Mouse (Mus musculus): ENCODE data around the gene Ankfn1. TPM values are rescaled to one million over a fixed set of nuclear protein-coding genes. Genes with fewer than 3 reads are reported as not detected.

The Ankfn1 gene
- polyA plus RNA-seq, 1 experiment from 2014 or later: 2.8 TPM

DNA sequence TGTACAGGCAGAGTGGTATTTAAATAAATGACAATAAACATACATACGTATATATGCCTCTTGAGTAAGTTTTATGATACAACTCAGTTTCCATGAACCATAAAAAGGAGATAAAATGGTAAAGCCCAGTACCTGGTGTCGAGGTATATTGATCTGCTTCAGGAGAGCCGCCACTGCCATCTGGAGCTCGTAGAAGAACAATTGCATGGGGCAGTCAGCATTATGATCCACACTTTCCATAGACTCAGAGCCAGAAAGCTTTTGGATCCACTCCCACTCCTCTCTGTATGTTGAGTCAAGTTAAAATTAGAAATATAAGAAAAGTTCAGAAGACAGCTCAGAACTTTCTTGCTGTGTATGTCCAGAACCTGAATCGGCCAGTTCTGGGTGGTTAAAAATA lies 354.8 kb downstream of the Ankfn1 start:
- no peaks in the 10 kb centered on the region for H3K27me3 ChIP-seq (ENCODE audit: poor library complexity, severe bottlenecking)
- H3K9me3 ChIP-seq: no peaks in the 10 kb centered on the region
- no peaks in the 10 kb centered on the region for H3K36me3 ChIP-seq (replicated peaks)
- DNase-seq (ENCODE audit: extremely low spot score, low spot score): no peak
- H3K4me3 ChIP-seq: no peak overlapping the region
- H3K4me1 ChIP-seq: no peaks in the 10 kb centered on the region
- no peak overlapping the region for H3K27ac ChIP-seq
- WGBS: 94% methylated on average over 5 of the region's 5 CpGs

DNA sequence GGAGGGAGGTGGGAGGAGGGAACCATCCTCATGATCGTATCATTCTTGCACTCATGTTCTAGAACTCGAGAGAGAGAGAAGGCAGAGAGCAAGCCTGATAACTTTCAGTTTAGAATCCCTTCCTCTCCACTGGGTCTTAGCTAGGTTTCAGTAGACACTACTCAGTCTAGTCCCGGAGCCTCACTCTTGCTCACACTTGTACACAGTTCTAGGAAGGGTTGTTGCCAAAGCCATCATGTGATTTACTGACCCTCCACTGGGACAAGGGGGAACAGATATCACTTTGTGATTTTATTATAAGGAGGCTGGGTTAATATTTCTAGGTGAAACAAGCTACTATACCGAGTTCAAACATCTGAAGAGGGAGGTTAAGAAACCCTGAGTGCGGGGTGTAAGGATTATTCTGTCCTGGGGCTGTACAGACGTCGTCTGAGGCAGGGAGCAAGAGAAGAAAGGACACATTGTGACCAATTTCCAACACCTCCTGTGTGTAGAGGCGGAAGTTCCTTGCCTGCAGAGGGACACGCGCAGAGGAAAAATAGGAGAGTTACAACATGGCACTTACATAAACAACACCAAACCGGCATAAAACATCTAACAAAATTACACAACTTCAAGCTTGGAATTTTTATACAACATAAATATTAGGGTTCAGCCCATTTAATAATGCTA lies 356.6 kb downstream of the Ankfn1 start:
- H3K9me3 ChIP-seq: no peaks in the 10 kb centered on the region
- no peak for DNase-seq (ENCODE audit: extremely low spot score, low spot score)
- no peak overlapping the region for H3K27ac ChIP-seq
- peaks cover 7% of the 10 kb centered on the region for H3K4me1 ChIP-seq
- H3K36me3 ChIP-seq (replicated peaks): no peaks in the 10 kb centered on the region
- no peaks in the 10 kb centered on the region for H3K27me3 ChIP-seq (ENCODE audit: poor library complexity, severe bottlenecking)
- no peak overlapping the region for H3K4me3 ChIP-seq
- WGBS: 70% methylated on average over 11 of the region's 11 CpGs

DNA sequence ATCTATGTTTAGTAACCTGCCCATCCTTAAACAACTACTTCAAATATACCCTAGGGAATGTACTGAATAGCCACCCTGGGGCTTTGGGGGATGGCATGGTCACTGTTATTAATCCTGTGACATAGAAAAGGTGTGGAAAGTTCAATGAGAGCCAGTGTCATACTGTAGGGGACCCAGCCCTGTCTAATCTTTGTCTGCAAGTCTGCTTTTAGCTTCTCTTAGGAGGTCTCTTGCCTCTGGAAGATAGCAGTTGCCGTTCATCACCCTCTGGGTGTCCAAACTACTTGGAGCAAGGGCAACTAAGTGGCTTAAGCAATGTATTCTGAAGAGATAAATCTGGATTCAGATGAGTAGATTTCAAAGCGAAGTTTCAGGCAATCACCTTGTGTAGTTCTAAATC lies 357.6 kb downstream of the Ankfn1 start:
- DNase-seq (ENCODE audit: extremely low spot score, low spot score): no peak
- no peak overlapping the region for H3K4me3 ChIP-seq
- no peak overlapping the region for H3K27ac ChIP-seq
- H3K36me3 ChIP-seq (replicated peaks): no peaks in the 10 kb centered on the region
- no peaks in the 10 kb centered on the region for H3K9me3 ChIP-seq
- peaks cover 7% of the 10 kb centered on the region for H3K4me1 ChIP-seq
- no peaks in the 10 kb centered on the region for H3K27me3 ChIP-seq (ENCODE audit: poor library complexity, severe bottlenecking)
- WGBS: 88% methylated on average over 2 of the region's 2 CpGs

DNA sequence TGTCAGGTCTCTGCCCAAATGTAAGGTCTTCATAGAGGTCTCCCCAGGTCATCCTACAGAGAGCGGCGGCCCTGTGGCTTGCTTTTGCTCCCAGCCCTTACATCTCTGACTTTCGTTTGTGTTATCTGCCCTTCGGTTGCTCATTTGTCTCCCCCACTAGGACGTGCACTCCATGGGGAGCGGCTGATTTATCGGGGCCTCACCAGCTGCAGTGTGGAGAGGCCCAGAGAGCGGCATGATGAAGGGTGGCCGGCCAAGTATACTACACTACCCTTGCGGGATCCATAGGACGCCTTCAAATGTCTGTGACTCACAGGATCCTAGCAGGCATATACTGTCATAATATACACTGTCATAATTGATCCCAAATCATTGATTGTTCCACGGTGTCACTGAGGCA lies 358.8 kb downstream of the Ankfn1 start:
- Histone ChIP-seq H3K4me3 (no peak overlapping the region), H3K36me3 (replicated peaks) (no peaks in the 10 kb centered on the region), H3K27ac (no peak overlapping the region), H3K9me3 (no peaks in the 10 kb centered on the region), H3K27me3 (ENCODE audit: poor library complexity, severe bottlenecking) (no peaks in the 10 kb centered on the region), H3K4me1 (peaks cover 7% of the 10 kb centered on the region)
- WGBS: 82% methylated on average over 12 of the region's 12 CpGs
- DNase-seq (ENCODE audit: extremely low spot score, low spot score): no peak

DNA sequence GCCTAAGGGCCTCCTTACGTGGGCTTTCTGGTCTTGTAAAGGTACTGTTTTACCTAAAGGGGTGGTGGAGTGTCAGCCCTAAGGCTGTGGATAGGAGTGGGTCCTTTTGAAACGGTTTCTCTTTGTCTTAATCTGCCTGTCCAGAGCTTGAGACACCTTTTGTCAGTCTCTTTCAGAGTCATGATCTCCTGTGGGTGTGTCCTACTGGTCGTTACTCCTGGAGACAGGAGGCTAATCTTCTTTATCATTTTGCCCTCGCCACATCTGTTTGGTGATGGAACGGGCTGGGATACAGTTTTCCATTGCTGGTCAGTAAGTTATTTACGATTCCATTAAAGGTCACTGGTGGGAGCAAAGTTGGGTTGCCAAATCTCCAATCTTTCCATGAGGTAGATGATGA lies 360.7 kb downstream of the Ankfn1 start:
- H3K27me3 ChIP-seq (ENCODE audit: poor library complexity, severe bottlenecking): no peaks in the 10 kb centered on the region
- H3K36me3 ChIP-seq (replicated peaks): no peaks in the 10 kb centered on the region
- H3K4me1 ChIP-seq: peaks cover 7% of the 10 kb centered on the region
- 66% methylated on average over 6 of the region's 6 CpGs for whole genome bisulfite sequencing
- no peak overlapping the region for H3K4me3 ChIP-seq
- DNase-seq (ENCODE audit: extremely low spot score, low spot score): no peak
- no peak overlapping the region for H3K27ac ChIP-seq
- H3K9me3 ChIP-seq: no peaks in the 10 kb centered on the region

DNA sequence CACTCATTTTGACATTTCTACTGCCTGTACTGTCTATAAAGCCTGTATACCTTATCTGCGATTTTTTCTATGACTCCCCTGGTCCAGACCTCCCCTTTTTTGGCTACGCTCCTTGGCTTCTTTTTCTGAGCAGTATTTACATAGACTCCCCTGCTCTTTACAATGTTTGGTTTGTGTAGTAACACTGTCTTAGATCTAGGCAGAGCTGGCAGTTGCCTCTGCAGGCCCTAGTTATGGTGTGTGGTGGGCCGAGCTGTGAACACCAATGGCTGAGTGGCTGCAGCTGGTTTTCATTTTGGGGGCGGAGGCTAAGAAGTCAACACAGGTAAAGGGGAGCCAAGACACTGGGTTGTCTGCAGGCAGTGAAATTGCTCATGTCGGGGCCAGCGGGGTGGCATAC lies 368.7 kb downstream of the Ankfn1 start:
- Histone ChIP-seq H3K27ac (no peak overlapping the region), H3K4me3 (no peak overlapping the region), H3K9me3 (no peaks in the 10 kb centered on the region), H3K36me3 (replicated peaks) (no peaks in the 10 kb centered on the region), H3K27me3 (ENCODE audit: poor library complexity, severe bottlenecking) (no peaks in the 10 kb centered on the region), H3K4me1 (no peaks in the 10 kb centered on the region)
- WGBS: 89% methylated on average over 6 of the region's 6 CpGs
- DNase-seq (ENCODE audit: extremely low spot score, low spot score): no peak

DNA sequence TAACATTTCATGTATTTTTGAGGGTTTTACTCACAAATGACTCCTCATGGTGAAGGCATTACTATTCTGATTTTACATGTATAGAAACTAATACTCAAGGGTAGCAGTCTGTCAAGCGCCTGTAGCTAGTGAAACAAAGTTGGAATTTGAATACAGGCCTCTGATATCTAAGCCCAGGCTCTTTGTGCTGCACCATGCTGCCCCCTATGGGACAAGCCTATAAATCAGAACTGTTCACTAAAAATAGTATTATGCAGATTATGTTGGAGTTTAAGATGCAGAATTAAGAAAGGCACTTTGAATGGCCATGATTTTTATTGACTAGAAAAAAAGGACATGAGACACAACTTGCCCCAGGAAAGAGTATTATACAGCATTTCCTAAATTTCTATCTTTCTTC lies 373.0 kb downstream of the Ankfn1 start:
- no peak for DNase-seq (ENCODE audit: extremely low spot score, low spot score)
- H3K27me3 ChIP-seq (ENCODE audit: poor library complexity, severe bottlenecking): no peaks in the 10 kb centered on the region
- H3K36me3 ChIP-seq (replicated peaks): no peaks in the 10 kb centered on the region
- 95% methylated on average over 1 of the region's 1 CpGs for WGBS
- no peak overlapping the region for H3K4me3 ChIP-seq
- no peaks in the 10 kb centered on the region for H3K4me1 ChIP-seq
- H3K9me3 ChIP-seq: no peaks in the 10 kb centered on the region
- H3K27ac ChIP-seq: no peak overlapping the region

DNA sequence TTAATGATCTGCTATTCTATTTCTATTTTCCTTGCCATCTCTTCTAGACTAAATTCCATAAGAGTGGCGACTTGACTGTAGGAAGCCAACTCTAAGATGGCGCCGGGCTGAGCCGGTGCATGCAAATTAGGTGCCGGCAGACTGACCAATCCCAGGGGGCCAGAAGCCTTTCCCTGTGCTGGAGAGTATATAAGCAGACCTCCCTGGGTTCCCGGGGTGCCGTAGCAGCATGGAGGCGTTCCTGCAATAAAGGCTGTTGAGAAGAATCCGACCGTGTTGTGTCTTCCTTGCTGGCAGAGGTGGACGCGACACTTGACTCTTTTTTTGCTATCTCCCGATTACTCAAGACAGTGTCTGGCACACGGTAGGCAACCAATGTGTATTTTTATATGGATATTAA lies 374.0 kb downstream of the Ankfn1 start:
- no peaks in the 10 kb centered on the region for H3K4me1 ChIP-seq
- no peaks in the 10 kb centered on the region for H3K9me3 ChIP-seq
- H3K36me3 ChIP-seq (replicated peaks): no peaks in the 10 kb centered on the region
- H3K4me3 ChIP-seq: no peak overlapping the region
- 96% methylated on average over 14 of the region's 14 CpGs for WGBS
- H3K27me3 ChIP-seq (ENCODE audit: poor library complexity, severe bottlenecking): no peaks in the 10 kb centered on the region
- DNase-seq (ENCODE audit: extremely low spot score, low spot score): no peak
- no peak overlapping the region for H3K27ac ChIP-seq

DNA sequence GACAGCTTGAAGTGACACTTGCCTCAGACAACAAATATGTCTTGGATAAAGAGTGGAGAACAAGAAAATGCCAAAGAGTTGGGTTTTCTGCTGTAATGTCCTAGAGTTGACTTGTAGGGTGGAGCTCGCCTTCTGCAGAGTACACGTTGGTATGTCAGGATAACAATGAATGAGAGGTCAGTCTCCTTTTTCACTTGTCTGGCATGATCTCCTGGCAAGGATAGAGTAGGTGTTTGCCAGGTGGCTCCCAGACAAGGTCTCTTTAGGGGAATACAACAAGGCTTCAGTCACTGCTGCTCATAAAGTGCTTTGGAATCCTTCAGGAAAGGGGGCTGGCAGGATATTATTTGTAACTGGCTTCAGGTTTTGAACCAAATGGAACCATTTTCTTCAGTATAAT lies 388.6 kb downstream of the Ankfn1 start:
- Histone ChIP-seq H3K9me3 (no peaks in the 10 kb centered on the region), H3K4me3 (no peak overlapping the region), H3K27ac (no peak overlapping the region), H3K4me1 (0 out of 2 replicates have a peak, but pooled peaks cover 4% of the 10 kb centered on the region), H3K27me3 (ENCODE audit: poor library complexity, severe bottlenecking) (no peaks in the 10 kb centered on the region), H3K36me3 (replicated peaks) (no peaks in the 10 kb centered on the region)
- DNase-seq (ENCODE audit: extremely low spot score, low spot score): no peak
- WGBS: 87% methylated on average over 2 of the region's 2 CpGs

DNA sequence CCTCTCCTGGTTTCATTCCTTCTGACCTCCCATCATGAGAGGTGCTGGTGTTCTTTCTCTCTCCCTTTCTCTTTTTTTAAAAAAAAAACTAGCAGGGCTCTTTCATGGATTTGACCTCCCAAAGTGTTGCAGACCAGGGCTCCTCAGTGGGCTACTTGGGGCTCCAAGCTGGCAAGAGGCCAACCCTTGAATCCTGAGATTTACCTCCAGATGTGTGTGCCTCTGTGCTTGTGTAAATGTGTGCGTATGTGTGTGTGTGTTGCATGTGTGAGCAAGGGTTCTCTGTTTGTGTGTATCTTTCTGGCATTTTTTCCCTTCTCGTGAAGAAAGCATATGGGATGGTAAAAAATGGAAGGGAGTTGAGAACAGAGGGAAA lies 394.8 kb downstream of the Ankfn1 start:
- Histone ChIP-seq H3K9me3 (no peaks in the 10 kb centered on the region), H3K27ac (peak overlapping the region; percentile 77), H3K4me3 (no peak overlapping the region; the same call in 1 of the 2 replicates), H3K36me3 (replicated peaks) (no peaks in the 10 kb centered on the region), H3K4me1 (peaks cover 21% of the 10 kb centered on the region), H3K27me3 (ENCODE audit: poor library complexity, severe bottlenecking) (no peaks in the 10 kb centered on the region)
- no peak for DNase-seq (ENCODE audit: extremely low spot score, low spot score)
- 87% methylated on average over 2 of the region's 2 CpGs for WGBS

DNA sequence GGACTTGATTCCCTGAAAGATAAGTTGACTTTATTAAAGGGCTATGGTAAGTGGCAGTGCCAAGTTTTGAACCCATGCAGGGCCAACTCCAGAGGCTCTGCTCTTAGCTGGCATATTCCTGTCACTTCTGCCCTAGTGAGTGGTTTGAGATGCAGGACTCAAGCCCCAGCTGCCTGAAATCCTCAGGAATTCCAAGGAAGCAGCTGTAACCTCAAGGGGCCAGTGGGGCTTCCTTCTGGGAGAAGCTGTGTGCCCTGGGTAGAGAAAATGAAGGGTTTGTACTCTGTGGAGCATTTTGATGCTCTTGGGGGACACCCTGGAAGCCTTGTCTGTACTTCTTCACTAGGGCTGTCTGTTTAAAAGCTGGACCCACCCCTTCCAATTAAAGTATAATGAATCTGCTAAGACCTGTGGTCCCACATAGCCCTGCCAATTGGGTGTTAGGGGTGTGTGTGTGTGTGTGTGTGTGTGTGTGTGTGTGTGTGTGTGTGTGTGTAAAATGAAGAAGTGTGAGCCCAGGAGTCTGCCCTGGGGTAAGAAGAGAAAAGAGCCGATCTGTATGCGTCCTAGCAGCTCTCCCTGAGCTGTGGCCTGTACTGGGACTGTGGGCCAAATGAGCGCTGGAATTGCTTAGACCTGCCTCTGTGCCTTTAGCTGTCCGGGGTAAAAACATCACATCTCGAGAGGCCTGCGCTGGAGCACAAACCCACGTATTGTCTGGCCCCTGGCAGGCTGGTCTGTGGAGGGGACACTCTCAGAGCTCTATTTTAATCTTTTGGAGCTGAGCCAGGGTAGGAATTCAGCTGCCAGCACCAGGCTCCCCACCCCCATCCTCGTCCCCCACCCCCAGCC lies 395.4 kb downstream of the Ankfn1 start:
- no peaks in the 10 kb centered on the region for H3K9me3 ChIP-seq
- no peak for DNase-seq (ENCODE audit: extremely low spot score, low spot score)
- H3K27ac ChIP-seq: peak overlapping the region; percentile 77
- H3K36me3 ChIP-seq (replicated peaks): no peaks in the 10 kb centered on the region
- H3K4me3 ChIP-seq: no peak overlapping the region; the same call in 1 of the 2 replicates
- H3K27me3 ChIP-seq (ENCODE audit: poor library complexity, severe bottlenecking): no peaks in the 10 kb centered on the region
- 21% methylated on average over 8 of the region's 8 CpGs for WGBS
- peaks cover 21% of the 10 kb centered on the region for H3K4me1 ChIP-seq

DNA sequence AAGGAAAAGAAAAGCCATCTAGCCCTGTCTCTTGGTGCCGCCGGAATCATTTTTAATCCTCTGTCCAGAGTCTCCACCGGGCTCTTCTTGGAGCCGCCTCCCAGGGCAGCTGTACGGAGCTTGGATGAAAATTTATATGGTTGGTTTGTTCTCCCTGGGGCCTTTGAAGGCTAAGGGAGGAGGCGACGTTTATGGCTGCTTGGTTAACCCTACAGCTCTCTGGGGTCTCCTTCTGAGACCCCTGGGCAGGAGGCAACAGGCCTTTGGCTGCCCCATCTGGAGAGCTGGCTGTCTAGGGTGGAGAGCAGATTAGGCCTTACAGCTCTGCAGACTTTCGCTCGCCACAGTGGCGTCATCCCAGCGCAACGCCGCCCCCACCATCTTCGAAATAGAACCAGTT lies 406.5 kb downstream of the Ankfn1 start:
- H3K4me3 ChIP-seq: no peak overlapping the region
- H3K27me3 ChIP-seq (ENCODE audit: poor library complexity, severe bottlenecking): no peaks in the 10 kb centered on the region
- no peak overlapping the region for H3K27ac ChIP-seq
- 0 out of 2 replicates have a peak, but pooled peaks cover 6% of the 10 kb centered on the region for H3K4me1 ChIP-seq
- no peak for DNase-seq (ENCODE audit: extremely low spot score, low spot score)
- H3K36me3 ChIP-seq (replicated peaks): no peaks in the 10 kb centered on the region
- 87% methylated on average over 14 of the region's 14 CpGs for WGBS
- H3K9me3 ChIP-seq: no peaks in the 10 kb centered on the region

DNA sequence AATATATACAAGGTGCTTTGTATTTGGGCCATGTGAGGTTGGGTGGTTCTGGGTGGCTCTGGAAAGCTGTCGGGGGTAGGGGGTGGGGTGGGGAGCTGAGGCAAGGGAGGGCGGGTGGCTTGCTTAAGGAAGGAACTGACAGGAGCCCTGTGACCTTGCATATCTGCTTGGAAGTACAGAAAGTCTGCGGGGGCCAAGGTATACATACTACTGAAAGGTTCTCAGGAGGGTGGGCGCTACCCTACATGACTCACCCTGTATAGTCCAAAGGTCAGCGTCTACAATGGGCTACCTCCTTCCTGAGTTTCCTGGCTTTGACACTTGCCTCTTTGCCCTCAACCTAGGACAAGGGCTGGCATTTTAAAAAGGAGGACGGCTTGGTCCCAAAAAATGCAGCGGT lies 407.1 kb downstream of the Ankfn1 start:
- WGBS: 82% methylated on average over 7 of the region's 7 CpGs
- H3K36me3 ChIP-seq (replicated peaks): no peaks in the 10 kb centered on the region
- 0 out of 2 replicates have a peak, but pooled peaks cover 6% of the 10 kb centered on the region for H3K4me1 ChIP-seq
- DNase-seq (ENCODE audit: extremely low spot score, low spot score): no peak
- H3K4me3 ChIP-seq: no peak overlapping the region
- H3K9me3 ChIP-seq: no peaks in the 10 kb centered on the region
- H3K27ac ChIP-seq: no peak overlapping the region
- H3K27me3 ChIP-seq (ENCODE audit: poor library complexity, severe bottlenecking): no peaks in the 10 kb centered on the region

Data from forebrain, embryonic 10.5 days (tissue).